In the genomic region with DNA sequence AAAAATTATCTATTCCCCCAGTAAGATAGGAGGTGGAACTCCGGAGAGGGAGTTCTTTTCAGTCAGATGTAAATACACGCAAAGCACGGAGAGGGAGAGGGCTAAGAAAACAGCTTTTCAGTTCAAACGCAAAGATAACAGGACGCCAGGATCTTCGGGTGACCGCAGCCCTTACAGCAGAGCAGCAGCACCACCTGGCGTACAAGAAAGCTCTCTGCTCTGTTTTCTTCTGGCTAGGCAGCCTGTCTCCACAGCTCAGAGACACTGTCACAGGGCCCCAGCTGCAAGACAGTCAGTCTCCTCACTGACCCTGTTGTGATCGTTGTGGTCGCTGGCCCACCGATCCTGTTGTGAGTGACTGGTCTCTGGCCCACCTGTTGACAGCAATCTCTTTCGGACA, we compare ENCODE assay signal across 8 mouse cellular contexts. TPM values are rescaled to one million over a fixed set of nuclear protein-coding genes. Genes with fewer than 3 reads are reported as not detected.
DNase-seq lines count a peak whose midpoint lies in the region; TF ChIP-seq lines count a peak whose summit lies in the region.

No protein-coding gene starts in this region.

- peaks cover 17% of the 10 kb centered on the region for H3K4me1 ChIP-seq in megakaryocyte, embryonic 14.5 days

- no peaks in the 10 kb centered on the region for H3K36me3 ChIP-seq in megakaryocyte, embryonic 14.5 days (replicated peaks; ENCODE audit: low read length)

- peak; percentile 83 for DNase-seq in R1 (ENCODE audit: low read depth, low spot score)
- peak; percentile 61 to 71 for DNase-seq in cerebellum, postnatal 36 days
- peak; percentile 24 to 55 for DNase-seq in gastrocnemius, adult 8-10 months (ENCODE audit: low spot score in 2 of 2)
- DNase-seq in hindlimb bud, embryonic 11.5 days (ENCODE audit: extremely low spot score, low read depth, low spot score) = peak; percentile 24
- peak; percentile 63 to 67 for DNase-seq in left cerebral cortex, adult 2 months (ENCODE audit: extremely low spot score in 1 of 2, low spot score in 2 of 2)
- peak; percentile 68 to 78 for DNase-seq in right cerebral cortex, postnatal 10 days (ENCODE audit: low spot score in 2 of 2)
- peak; percentile 72 for DNase-seq in urinary bladder, postnatal 14 days (ENCODE audit: low spot score)

- intact Hi-C loops in left cerebral cortex, adult 2 months (cut with DNase I) = loop anchor here (1.0 to 10.0 kb wide), 3 partner anchors 129 to 464 kb away; a partner anchor contains a TSS

- no peak overlapping the region for H3K27ac ChIP-seq in left cerebral cortex, adult 2 months

- H3K9me3 ChIP-seq in megakaryocyte, embryonic 14.5 days = no peaks in the 10 kb centered on the region

- TF ChIP-seq CTCF in left cerebral cortex, adult 2 months (IDR thresholded peaks at IDR 0.05) = peak; percentile 87

- peaks cover 32% of the 10 kb centered on the region for H3K27me3 ChIP-seq in megakaryocyte, embryonic 14.5 days (replicated peaks)

- H3K4me3 ChIP-seq in left cerebral cortex, adult 2 months = no peak overlapping the region
- H3K4me3 ChIP-seq in megakaryocyte, embryonic 14.5 days (replicated peaks) = peak overlapping the region; percentile 86

RNA-seq across cellular contexts. Expression of a gene that starts 36.1 kb away (rescaled TPM):
- total RNA-seq in gastrocnemius, adult 8-10 months (2022) = under 1 TPM in 2 of 4 experiments, not detected in 2; 0.25 to 0.48 TPM
- 10 to 100 TPM in 1 of 2 experiments, 1 to 10 TPM in 1; 9.7 to 10.3 TPM for total RNA-seq in left cerebral cortex, adult 2 months (2021)
- 2.4 TPM in 1 of 2 replicates, not detected in the other for polyA plus RNA-seq in megakaryocyte, embryonic 14.5 days (2012; ENCODE audit: insufficient read depth, low replicate concordance)

RNA-seq across cellular contexts. Expression of a gene that starts 37.0 kb away (rescaled TPM):
- not detected for total RNA-seq in gastrocnemius, adult 8-10 months (2022)
- total RNA-seq in left cerebral cortex, adult 2 months (2021) = not detected
- polyA plus RNA-seq in megakaryocyte, embryonic 14.5 days (2012; ENCODE audit: insufficient read depth, low replicate concordance) = not detected in 2 replicates

Comparison
In these comparisons a context has a peak if more than half of its experiments do, and no peak if none do; other contexts are left out.
1. DNase-seq: peak in every context shown above with its lines; median percentile 83 in R1; 73 in right cerebral cortex, postnatal 10 days; 72 in urinary bladder, postnatal 14 days; 66 in cerebellum, postnatal 36 days; 65 in left cerebral cortex, adult 2 months; 40 in gastrocnemius, adult 8-10 months; 24 in hindlimb bud, embryonic 11.5 days.
2. RNA of a gene that starts 36.1 kb away (total RNA-seq): 9.7 to 10.3 TPM in left cerebral cortex, adult 2 months; 0.25 to 0.48 TPM in gastrocnemius, adult 8-10 months; every median in the first group is over 4 times any median in the second.